Mouse (Mus musculus) lung, adult 2 months (tissue): ENCODE measurements around the gene Pdrg1.

ENCODE experiments used
- CTCF ChIP-seq: fragments of 200-500 bp; IDR thresholded peaks from 2 replicates; pipeline ENCODE4 v1.5.1; 2011; ENCODE audit warnings: mild to moderate bottlenecking, low read length, control low read depth; ENCODE audit not compliant: insufficient read depth
- POLR2A ChIP-seq: fragments of 200-500 bp; IDR thresholded peaks from 2 replicates; pipeline ENCODE4 v1.6.1; 2011; ENCODE audit warnings: low read depth, mild to moderate bottlenecking, control low read depth, low read length, borderline replicate concordance; ENCODE audit errors: extremely low read depth

DNA sequence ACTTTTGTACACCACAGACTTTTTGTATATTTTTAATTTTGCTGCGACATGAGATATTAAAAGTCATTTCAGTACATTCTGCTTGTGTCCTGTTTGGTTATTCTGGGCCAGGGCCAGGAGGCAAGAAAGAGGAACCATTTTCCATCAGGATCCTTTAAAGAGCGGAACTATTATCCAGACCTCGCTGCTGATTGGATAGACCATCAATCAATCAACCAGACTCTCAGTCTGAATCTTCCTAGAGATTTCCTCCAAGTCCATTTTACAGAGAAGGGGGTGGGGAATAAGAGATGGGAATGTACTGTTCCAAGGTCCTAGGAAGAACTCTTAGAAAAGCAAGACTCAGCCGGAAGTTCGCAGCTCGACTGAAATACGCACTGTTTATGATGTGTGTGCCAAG is 45.0 kb upstream of the Pdrg1 start:
- TF ChIP-seq CTCF, result no peak
- no peak for TF ChIP-seq POLR2A
